Comparison of ENCODE assay signal across 9 mouse cellular contexts in genomic region chr1:97726730-97727129, GRCm38 (mm10). TPM values are rescaled to one million over a fixed set of nuclear protein-coding genes. Genes with fewer than 3 reads are reported as not detected.
DNase-seq lines count a peak whose midpoint lies in the region; TF ChIP-seq lines count a peak whose summit lies in the region.
"Had no signal": no experiment of that assay in that cellular context is flagged by ENCODE, and none has a peak within 500 bp of the region (broad histone marks: within the 10 kb centered on the region; RNA-seq: fewer than 3 reads in every experiment).

No protein-coding gene starts in this region.

- WGBS in kidney, adult 2 months, result 62% methylated on average over 2 of the region's 2 CpGs

- peak; percentile 55; the same call in 1 of the 2 replicates for TF ChIP-seq CTCF in kidney, adult 2 months (conservative IDR thresholded peaks at IDR 0.05; ENCODE audit: insufficient read depth, insufficient read length, low read depth, low read length)
- peak; percentile 18; the same call in 1 of the 2 replicates for TF ChIP-seq CTCF in cortical plate, adult 2 months (IDR thresholded peaks at IDR 0.05; ENCODE audit: extremely low read depth, insufficient read depth, low read length)

- no peak overlapping the region for H3K27ac ChIP-seq in kidney, adult 2 months (ENCODE audit: insufficient read depth, low read depth, low read length)
- no peak overlapping the region for H3K27ac ChIP-seq in cortical plate, adult 2 months (ENCODE audit: insufficient read depth, low read length)
- H3K27ac ChIP-seq: macrophage had no signal

- no peak overlapping the region for H3K4me3 ChIP-seq in kidney, adult 2 months (ENCODE audit: insufficient read depth, low read depth, low read length)
- no peak overlapping the region for H3K4me3 ChIP-seq in cortical plate, adult 2 months (ENCODE audit: insufficient read depth, low read length)

- H3K4me1 ChIP-seq in kidney, adult 2 months (ENCODE audit: control insufficient read depth, insufficient read depth, low read length), result no peaks in the 10 kb centered on the region
- no peaks in the 10 kb centered on the region for H3K4me1 ChIP-seq in cortical plate, adult 2 months (ENCODE audit: control insufficient read depth, insufficient read depth, low read length)

- H3K27me3 ChIP-seq in kidney, adult 2 months (replicated peaks; ENCODE audit: control insufficient read depth, insufficient read depth, low read length), result no peaks in the 10 kb centered on the region

- peaks cover 4% of the 10 kb centered on the region for H3K36me3 ChIP-seq in kidney, adult 2 months (ENCODE audit: control insufficient read depth, insufficient read depth, low read length)

- DNase-seq in kidney, adult 2 months, result peak; percentile 25
- no peak for DNase-seq in kidney, adult 18-20 months
- DNase-seq in thymus, postnatal 4 days, result peak; percentile 38
- no peak for DNase-seq in thymus, postnatal 10 days (ENCODE audit: low spot score in 2 of 2)
- no peak for DNase-seq in urinary bladder, postnatal 25 days (ENCODE audit: low spot score)
- DNase-seq in urinary bladder, adult 18-20 months (ENCODE audit: low spot score in 2 of 2), result no peak
- DNase-seq: right cerebral cortex, postnatal 25 days had no signal

- TF ChIP-seq POLR2A in kidney, adult 2 months (IDR thresholded peaks at IDR 0.05; ENCODE audit: low read depth, low read length), result no peak
- TF ChIP-seq POLR2A in cortical plate, adult 2 months (IDR thresholded peaks at IDR 0.05; ENCODE audit: extremely low read depth, insufficient read depth, low read length), result no peak

RNA-seq across cellular contexts. Expression of gene Gin1, which starts 43.2 kb away (rescaled TPM):
- 2.9 TPM in 2 replicates for polyA plus RNA-seq in kidney, adult 2 months (2012; rRNA removed)
- 9.1 and 9.8 TPM in 2 replicates for polyA plus RNA-seq in cortical plate, adult 2 months (2012; rRNA removed)

RNA-seq across cellular contexts. Expression of gene Ppip5k2, which starts 43.5 kb away (rescaled TPM):
- polyA plus RNA-seq in kidney, adult 2 months (2012; rRNA removed), result 3.7 and 4.0 TPM in 2 replicates
- 23.9 TPM in 2 replicates for polyA plus RNA-seq in cortical plate, adult 2 months (2012; rRNA removed)

Comparison
In these comparisons a context has a peak if more than half of its experiments do, and no peak if none do; other contexts are left out.
1. DNase-seq: peak in kidney, adult 2 months (single experiment) and thymus, postnatal 4 days (single experiment); none in kidney, adult 18-20 months (single experiment), thymus, postnatal 10 days (0 of 2), urinary bladder, postnatal 25 days (single experiment) and urinary bladder, adult 18-20 months (0 of 2).